Mouse (Mus musculus): ENCODE data around the gene Prrt2. TPM values are rescaled to one million over a fixed set of nuclear protein-coding genes. Genes with fewer than 3 reads are reported as not detected.

Prrt2 gene
- total RNA-seq, 1 experiment: 0.36 TPM

DNA sequence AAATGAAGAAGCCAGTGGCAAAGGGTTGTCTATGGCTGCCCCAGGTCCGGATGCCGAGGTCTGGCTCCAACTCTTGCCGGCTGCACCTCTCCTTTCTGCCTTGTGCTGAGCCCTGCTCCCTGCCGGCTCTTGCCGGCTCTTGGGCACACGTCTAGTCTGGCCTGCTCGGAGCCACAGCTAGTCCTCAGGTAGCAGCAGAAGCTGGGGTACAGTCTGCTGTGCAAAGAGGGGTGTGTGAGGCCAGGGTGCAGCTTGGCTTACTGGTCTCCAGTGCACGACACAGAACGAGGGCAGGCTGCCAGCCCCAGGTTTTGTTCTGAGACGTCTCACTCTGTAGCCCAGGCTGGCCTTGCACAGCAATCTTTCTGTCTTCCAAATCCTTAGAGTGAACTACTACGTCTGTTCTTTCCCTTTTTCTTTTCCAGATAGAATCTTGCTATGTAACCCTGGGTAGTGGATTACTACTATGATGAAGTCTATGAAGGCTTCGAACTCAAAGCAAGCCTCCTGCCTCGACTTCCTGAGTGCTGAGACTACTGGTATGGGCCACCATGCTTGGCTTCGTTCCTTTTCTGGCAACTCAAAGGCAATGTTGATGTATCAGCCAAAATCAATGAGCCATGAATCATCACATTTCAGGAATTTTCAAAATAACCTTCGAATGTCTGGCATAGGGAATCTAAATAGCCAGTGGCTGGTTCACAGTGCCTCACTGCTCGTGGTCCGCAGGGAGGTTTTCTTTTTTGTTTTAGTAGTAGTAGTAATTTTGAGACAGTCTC lies 11.5 kb downstream of the Prrt2 start:
- no peak for DNase-seq (ENCODE audit: low read depth, low spot score)
- no peaks in the 10 kb centered on the region for H3K9me3 ChIP-seq (ENCODE audit: control insufficient read depth, insufficient read depth, low read depth, low read length)
- H3K4me1 ChIP-seq (ENCODE audit: control insufficient read depth in 2 of 2, insufficient read depth in 2 of 2, low read length in 2 of 2, poor library complexity in 1 of 2): peaks cover 2 to 18% of the 10 kb centered on the region in 2 experiments; a peak in 3 of 4 replicates
- peaks cover 3% of the 10 kb centered on the region for H3K36me3 ChIP-seq (ENCODE audit: control insufficient read depth, insufficient read depth, low read length, poor library complexity, severe bottlenecking)
- H3K9ac ChIP-seq (ENCODE audit: insufficient read depth, low read depth, low read length, poor library complexity, severe bottlenecking): 0 out of 2 replicates have a peak overlapping the region, but pooled peaks have one; percentile 19
- TF ChIP-seq ZC3H11A (IDR thresholded peaks at IDR 0.05; ENCODE audit: borderline replicate concordance, low read depth, low read length) (no peak), HCFC1 (IDR thresholded peaks at IDR 0.05; ENCODE audit: borderline replicate concordance, insufficient read depth, low read length) (no peak), ZNF384 (IDR thresholded peaks at IDR 0.05; ENCODE audit: low read depth, low read length) (no peak), CHD2 (IDR thresholded peaks at IDR 0.05; ENCODE audit: low read depth, low read length) (no peak), MAFK (IDR thresholded peaks at IDR 0.05; ENCODE audit: insufficient read depth, low read depth, low read length) (no peak)
- in situ Hi-C loops (cut with MboI; ENCODE audit: low sequenced_read_pairs in 2 of 2, unreplicated experiment in 2 of 2): no loop called here
- H3K27ac ChIP-seq (ENCODE audit: insufficient read depth, low read depth, low read length, poor library complexity, severe bottlenecking): 0 out of 2 replicates have a peak overlapping the region, but pooled peaks have one; percentile 64
- no peak overlapping the region for H3K4me3 ChIP-seq (ENCODE audit: insufficient read depth in 1 of 2, low read depth in 1 of 2, low read length in 2 of 2, poor library complexity in 1 of 2, severe bottlenecking in 1 of 2)

DNA sequence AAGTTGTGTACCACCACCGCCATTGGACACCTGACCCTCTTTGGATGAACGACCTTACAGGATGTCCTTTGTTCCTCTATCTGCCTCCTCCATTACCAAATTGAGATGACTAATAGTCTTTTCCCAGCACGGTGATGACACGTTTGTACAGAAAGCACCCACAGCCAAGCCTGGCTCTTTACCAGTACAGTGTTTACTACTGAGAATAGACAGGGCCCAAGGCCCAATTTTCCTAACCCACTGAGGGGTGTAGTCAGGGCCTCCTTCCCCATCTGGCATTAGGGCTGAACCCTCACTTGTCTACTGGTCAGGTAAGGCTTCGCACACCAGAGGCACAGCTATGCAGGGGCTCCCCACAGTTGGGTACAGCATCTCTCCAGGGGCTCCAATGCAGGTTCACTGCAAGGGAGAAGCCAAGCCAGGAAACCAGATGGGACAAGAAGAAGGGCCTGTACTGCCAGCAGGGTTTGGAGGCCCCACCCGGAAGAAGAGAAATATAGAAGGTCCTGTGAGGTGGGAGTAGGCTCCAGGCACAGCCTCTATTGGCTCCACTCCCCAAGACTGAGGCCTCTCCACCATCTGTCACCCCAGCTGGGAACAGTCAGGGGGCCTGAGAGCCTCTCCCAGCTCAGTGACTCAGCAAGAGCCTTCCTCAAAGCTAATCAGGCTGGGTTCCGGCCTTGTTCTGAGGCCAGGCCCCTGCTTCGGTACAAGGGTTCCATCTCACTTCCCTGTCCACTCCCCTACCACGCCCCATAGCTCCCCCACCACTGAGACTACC lies 12.6 kb downstream of the Prrt2 start:
- H3K27ac ChIP-seq (ENCODE audit: insufficient read depth, low read depth, low read length, poor library complexity, severe bottlenecking): peak overlapping the region; percentile 64

DNA sequence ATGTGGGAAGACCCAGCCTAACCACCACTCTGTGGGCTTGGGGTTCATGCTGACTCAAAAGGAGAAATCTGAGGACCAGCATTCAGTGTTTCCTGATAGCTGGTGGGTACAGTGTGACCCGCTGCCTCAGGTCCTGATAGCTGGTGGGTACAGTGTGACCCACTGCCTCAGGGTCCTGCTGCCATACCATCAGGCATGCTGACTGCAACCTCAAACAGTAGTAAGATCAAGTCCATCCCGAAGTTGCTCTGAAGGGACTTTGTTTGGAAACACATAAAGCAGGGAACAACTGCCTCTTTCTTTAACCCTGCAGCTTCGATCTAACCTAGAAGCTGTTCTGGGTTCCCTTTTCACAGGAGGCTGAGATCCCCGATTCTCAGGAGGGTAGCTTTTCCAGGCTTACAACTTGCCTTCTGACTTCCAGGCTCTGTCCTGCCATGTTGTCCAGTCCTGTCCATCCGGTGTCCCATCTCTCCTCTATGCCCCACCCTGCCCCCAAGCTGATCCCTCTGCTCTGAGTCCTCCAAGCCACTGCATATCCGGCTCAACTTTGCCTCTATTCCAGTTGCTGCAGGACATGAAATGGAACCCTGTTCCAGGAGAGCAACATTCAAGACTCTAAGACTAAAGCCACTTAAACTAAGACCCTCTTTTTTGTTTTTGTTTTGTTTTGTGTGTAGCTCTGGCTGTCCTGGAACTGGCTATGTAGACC lies 13.5 kb downstream of the Prrt2 start:
- Histone ChIP-seq H3K36me3 (ENCODE audit: control insufficient read depth, insufficient read depth, low read length, poor library complexity, severe bottlenecking) (no peaks in the 10 kb centered on the region), H3K27ac (ENCODE audit: insufficient read depth, low read depth, low read length, poor library complexity, severe bottlenecking) (peak overlapping the region; percentile 17; the same call in 1 of the 2 replicates), H3K4me3 (ENCODE audit: insufficient read depth in 1 of 2, low read depth in 1 of 2, low read length in 2 of 2, poor library complexity in 1 of 2, severe bottlenecking in 1 of 2) (no peak overlapping the region), H3K9ac (ENCODE audit: insufficient read depth, low read depth, low read length, poor library complexity, severe bottlenecking) (no peak overlapping the region), H3K4me1 (ENCODE audit: control insufficient read depth in 2 of 2, insufficient read depth in 2 of 2, low read length in 2 of 2, poor library complexity in 1 of 2) (peaks cover 2 to 29% of the 10 kb centered on the region in 2 experiments; a peak in 3 of 4 replicates), H3K9me3 (ENCODE audit: control insufficient read depth, insufficient read depth, low read depth, low read length) (no peaks in the 10 kb centered on the region)
- in situ Hi-C loops (cut with MboI; ENCODE audit: low sequenced_read_pairs in 2 of 2, unreplicated experiment in 2 of 2): no loop called here
- no peak for DNase-seq (ENCODE audit: low read depth, low spot score)
- TF ChIP-seq HCFC1 (IDR thresholded peaks at IDR 0.05; ENCODE audit: borderline replicate concordance, insufficient read depth, low read length) (no peak), ZC3H11A (IDR thresholded peaks at IDR 0.05; ENCODE audit: borderline replicate concordance, low read depth, low read length) (no peak), CHD2 (IDR thresholded peaks at IDR 0.05; ENCODE audit: low read depth, low read length) (no peak), MAFK (IDR thresholded peaks at IDR 0.05; ENCODE audit: insufficient read depth, low read depth, low read length) (no peak), ZNF384 (IDR thresholded peaks at IDR 0.05; ENCODE audit: low read depth, low read length) (no peak)

More for the DNA sequence above, 12.6 kb downstream of the Prrt2 start:
- Histone ChIP-seq H3K4me3 (ENCODE audit: insufficient read depth in 1 of 2, low read depth in 1 of 2, low read length in 2 of 2, poor library complexity in 1 of 2, severe bottlenecking in 1 of 2) (no peak overlapping the region), H3K36me3 (ENCODE audit: control insufficient read depth, insufficient read depth, low read length, poor library complexity, severe bottlenecking) (peaks cover 3% of the 10 kb centered on the region; the same call in 1 of the 2 replicates), H3K4me1 (ENCODE audit: control insufficient read depth in 2 of 2, insufficient read depth in 2 of 2, low read length in 2 of 2, poor library complexity in 1 of 2) (peaks cover 2 to 25% of the 10 kb centered on the region in 2 experiments; a peak in 3 of 4 replicates), H3K9ac (ENCODE audit: insufficient read depth, low read depth, low read length, poor library complexity, severe bottlenecking) (peak overlapping the region; percentile 44; the same call in 1 of the 2 replicates), H3K9me3 (ENCODE audit: control insufficient read depth, insufficient read depth, low read depth, low read length) (no peaks in the 10 kb centered on the region)
- in situ Hi-C loops (cut with MboI; ENCODE audit: low sequenced_read_pairs in 2 of 2, unreplicated experiment in 2 of 2): no loop called here
- no peak for DNase-seq (ENCODE audit: low read depth, low spot score)
- TF ChIP-seq MAFK (IDR thresholded peaks at IDR 0.05; ENCODE audit: insufficient read depth, low read depth, low read length) (peak; percentile 86), HCFC1 (IDR thresholded peaks at IDR 0.05; ENCODE audit: borderline replicate concordance, insufficient read depth, low read length) (no peak)

DNA sequence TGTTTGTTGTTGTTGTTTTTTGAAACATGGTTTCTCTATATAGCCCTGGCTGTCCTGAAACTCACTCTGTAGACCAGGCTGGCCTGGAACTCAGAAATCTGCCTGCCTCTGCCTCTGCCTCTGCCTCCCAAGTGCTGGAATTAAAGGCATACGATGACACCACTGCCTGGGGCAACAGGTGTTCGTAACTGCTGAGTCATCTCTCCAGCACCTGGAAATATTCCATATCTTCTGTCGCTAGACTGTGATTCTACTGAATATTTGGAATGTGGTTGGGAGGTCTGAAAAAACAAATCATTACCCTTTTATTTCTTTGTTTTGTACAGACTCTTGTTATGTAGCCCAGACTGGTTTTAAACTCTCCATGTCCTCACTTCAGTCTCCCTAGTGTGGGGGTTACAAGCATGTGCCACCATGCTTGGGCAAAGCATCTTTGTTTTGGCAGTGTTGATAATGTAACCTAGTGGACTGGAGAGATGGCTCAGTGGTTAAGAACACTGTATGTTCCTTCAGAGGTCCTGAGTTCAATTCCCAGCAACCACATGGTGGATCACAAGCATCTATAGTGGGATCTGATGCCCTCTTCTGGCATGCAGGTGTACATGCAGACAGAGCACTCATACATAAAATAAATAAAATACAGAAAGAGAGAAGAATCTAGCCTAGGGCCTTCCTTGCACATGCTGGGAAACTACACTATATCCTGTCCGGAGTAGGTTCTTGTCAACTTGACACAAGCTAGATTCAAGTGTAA lies 16.7 kb downstream of the Prrt2 start:
- no peak overlapping the region for H3K4me3 ChIP-seq (ENCODE audit: insufficient read depth in 1 of 2, low read depth in 1 of 2, low read length in 2 of 2, poor library complexity in 1 of 2, severe bottlenecking in 1 of 2)
- DNase-seq (ENCODE audit: low read depth, low spot score): no peak
- peak overlapping the region; percentile 14; the same call in 1 of the 2 replicates for H3K9ac ChIP-seq (ENCODE audit: insufficient read depth, low read depth, low read length, poor library complexity, severe bottlenecking)
- H3K9me3 ChIP-seq (ENCODE audit: control insufficient read depth, insufficient read depth, low read depth, low read length): no peaks in the 10 kb centered on the region
- no peaks in the 10 kb centered on the region for H3K36me3 ChIP-seq (ENCODE audit: control insufficient read depth, insufficient read depth, low read length, poor library complexity, severe bottlenecking)
- peaks cover 2 to 28% of the 10 kb centered on the region in 2 experiments; a peak in 3 of 4 replicates for H3K4me1 ChIP-seq (ENCODE audit: control insufficient read depth in 2 of 2, insufficient read depth in 2 of 2, low read length in 2 of 2, poor library complexity in 1 of 2)
- peak overlapping the region; percentile 47; the same call in 1 of the 2 replicates for H3K27ac ChIP-seq (ENCODE audit: insufficient read depth, low read depth, low read length, poor library complexity, severe bottlenecking)
- in situ Hi-C loops (cut with MboI; ENCODE audit: low sequenced_read_pairs in 2 of 2, unreplicated experiment in 2 of 2): no loop called here
- TF ChIP-seq CHD2 (IDR thresholded peaks at IDR 0.05; ENCODE audit: low read depth, low read length): no peak
- TF ChIP-seq MAFK (IDR thresholded peaks at IDR 0.05; ENCODE audit: insufficient read depth, low read depth, low read length): peak; percentile 87

Measured in ES-E14 (cell line).